Mouse (Mus musculus): ENCODE measurements around the gene Klf15.

The Klf15 gene

GRCm38 (mm10) chr6:90491956-90492744 is 29.8 kb downstream of the Klf15 start:
- no peak for DNase-seq (ENCODE audit: low spot score in 2 of 2)

- no peak for DNase-seq (ENCODE audit: low spot score in 2 of 2)
Measured at GRCm38 (mm10) chr6:90494155-90494554, 31.8 kb downstream of the Klf15 start.

DNA sequence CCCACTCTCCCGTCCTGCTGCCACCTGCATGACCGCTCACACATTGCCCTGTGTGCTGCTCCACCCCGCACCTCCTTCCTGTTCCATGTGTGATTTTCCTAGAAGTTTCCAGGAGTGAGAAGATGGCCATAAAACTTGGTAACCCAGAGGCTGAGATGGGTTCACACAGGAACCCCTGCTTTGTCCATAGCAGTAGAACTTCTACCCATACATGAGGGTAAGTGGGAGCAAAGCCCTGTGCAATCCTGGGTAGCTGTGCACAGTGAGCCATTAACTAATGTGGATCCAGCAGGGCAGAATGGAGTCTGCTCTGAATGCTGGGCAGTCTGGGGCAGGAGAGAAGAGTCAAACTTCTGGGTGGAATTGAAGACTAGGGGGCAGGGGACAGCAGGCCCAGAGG is 32.2 kb downstream of the Klf15 start:
- DNase-seq (ENCODE audit: low spot score in 2 of 2) = no peak

DNA sequence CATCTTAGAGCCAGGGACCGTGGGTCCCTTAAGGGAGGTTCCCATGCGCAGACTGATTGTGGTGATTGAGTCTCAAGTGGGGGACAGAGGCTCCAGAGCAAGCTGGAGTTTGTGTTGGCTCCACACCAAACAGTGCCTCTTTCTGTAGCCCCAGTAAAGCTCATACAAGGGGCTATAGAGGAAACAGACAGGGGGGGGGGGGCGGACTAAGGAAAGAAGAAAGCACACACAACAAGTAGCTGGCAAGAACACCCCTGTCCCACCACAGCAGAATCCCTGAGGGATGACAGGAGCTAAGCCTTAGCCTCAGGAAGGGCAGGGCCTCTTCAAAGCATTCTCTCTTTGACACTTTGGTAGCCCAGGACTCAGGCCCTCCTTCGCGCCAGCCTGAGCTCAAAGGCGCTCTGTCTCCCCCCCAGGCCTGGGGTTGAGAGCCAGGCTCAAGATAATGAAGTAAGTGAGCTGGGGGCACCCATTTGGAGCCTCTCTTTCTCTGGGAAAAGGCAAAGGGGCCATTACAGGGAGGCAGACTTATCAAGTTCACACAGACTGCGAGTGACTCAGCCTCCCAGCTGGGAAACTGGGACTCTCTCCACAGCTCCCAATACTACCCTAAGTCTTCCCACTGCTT is 33.0 kb downstream of the Klf15 start:
- DNase-seq (ENCODE audit: low spot score in 2 of 2) = peak in 1 of 2 experiments; percentile 32

DNA sequence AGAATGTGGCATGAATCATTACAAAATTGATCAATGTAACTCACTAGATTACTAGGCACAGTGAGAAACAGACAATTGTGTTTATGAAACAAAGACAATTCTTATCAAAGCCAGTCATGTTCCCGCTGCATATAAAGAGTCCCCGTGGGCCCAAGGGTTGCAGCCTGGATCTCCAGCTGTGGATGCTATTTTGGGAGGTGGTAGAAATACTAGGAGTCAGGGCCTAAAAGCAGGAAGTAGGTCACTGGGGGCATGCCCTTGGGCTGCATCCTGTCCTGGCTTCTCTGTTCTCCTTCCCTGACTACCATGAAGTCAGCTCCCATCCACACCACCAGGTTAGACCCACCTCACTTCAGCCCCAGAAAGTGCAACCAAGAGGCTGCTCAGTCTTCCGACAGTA is 33.8 kb downstream of the Klf15 start:
- DNase-seq (ENCODE audit: low spot score in 2 of 2) = no peak

DNA sequence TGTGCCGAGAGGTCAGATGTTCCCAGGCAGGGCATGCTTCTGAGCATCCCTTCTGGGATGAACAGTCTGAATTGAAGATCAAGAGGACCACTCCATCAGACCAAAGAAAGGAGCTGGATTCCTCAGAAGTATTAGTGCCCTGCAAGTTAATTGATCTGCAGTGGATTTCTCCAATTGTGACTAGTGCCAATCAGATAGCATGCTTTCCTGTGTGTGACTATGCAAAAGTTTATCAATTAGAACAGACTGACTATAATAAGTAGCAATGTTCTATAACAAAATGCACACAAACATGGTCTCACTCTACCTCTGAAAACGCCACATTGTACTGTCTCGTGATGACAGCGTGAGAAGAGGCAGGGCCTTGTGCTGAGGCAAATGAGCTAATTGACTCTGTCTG is 37.1 kb downstream of the Klf15 start:
- no peak for DNase-seq (ENCODE audit: low spot score in 2 of 2)

GRCm38 (mm10) chr6:90501222-90501940 is 39.0 kb downstream of the Klf15 start:
- DNase-seq (ENCODE audit: low spot score in 2 of 2) = no peak

DNA sequence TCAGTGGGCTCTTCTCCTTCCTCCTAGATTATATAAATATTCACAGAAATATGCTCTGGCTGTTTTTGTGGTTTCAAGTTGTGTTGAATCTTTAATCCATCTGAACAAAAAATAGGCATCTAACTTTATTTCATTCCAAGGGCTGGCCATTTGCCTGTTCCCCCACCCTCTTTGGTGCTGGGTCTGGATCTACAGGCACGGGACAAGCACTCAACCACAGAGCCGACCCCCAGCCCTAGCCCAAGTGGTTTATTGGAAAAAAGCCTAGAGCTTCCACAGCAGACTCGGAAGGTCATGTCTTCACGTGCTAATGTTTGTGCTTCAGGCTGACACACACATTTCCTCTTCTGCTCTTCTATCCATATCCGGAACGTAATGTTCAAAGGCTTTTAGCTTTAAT is 43.5 kb downstream of the Klf15 start:
- DNase-seq (ENCODE audit: low spot score in 2 of 2) = no peak

- peak; percentile 55 to 82 for DNase-seq (ENCODE audit: low spot score in 2 of 2)
Measured at GRCm38 (mm10) chr6:90506673-90507311, 44.4 kb downstream of the Klf15 start.

DNA sequence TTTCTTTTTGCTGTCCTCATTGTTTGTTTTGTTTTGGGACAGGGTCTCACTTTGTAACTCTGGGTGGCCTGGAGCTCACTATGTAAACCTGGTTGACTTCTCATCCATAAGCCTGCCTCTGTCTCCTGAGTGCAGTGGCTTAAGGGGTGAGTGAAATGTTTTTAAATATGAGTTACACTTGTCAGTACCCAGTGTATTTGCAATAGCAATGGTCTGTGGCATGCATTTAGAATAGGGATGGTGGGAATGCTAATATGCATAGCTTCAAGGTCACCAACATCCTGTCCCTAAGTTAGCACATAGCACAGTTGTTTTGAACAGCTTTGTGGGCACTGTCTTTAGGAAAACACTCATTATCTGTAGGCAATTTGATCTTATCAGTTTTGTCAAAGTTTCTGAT is 45.1 kb downstream of the Klf15 start:
- DNase-seq (ENCODE audit: low spot score in 2 of 2) = no peak

- no peak for DNase-seq (ENCODE audit: low spot score in 2 of 2)
Measured at GRCm38 (mm10) chr6:90508197-90508624, 45.8 kb downstream of the Klf15 start.

GRCm38 (mm10) chr6:90509085-90509484 is 46.7 kb downstream of the Klf15 start:
- no peak for DNase-seq (ENCODE audit: low spot score in 2 of 2)

DNA sequence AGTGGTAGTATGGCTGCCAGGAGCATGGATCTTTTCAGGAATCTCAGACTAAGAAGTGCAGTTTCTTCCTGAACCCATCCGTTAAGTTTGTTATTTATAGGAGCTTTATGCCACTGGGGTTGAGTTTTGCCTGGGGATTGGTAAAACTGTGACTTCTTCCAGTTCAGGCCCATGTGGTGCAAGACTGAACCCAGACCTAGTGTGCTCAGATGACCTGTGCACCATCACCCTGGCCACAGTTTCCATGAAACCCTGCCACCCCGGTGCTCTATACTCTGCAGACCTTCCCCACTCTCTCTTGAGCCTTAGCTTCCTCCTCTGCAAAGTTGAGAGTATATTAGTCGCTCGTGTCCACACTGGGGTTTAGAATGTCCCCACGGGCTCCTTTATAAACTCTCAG is 50.0 kb downstream of the Klf15 start:
- no peak for DNase-seq (ENCODE audit: low spot score in 2 of 2)

DNA sequence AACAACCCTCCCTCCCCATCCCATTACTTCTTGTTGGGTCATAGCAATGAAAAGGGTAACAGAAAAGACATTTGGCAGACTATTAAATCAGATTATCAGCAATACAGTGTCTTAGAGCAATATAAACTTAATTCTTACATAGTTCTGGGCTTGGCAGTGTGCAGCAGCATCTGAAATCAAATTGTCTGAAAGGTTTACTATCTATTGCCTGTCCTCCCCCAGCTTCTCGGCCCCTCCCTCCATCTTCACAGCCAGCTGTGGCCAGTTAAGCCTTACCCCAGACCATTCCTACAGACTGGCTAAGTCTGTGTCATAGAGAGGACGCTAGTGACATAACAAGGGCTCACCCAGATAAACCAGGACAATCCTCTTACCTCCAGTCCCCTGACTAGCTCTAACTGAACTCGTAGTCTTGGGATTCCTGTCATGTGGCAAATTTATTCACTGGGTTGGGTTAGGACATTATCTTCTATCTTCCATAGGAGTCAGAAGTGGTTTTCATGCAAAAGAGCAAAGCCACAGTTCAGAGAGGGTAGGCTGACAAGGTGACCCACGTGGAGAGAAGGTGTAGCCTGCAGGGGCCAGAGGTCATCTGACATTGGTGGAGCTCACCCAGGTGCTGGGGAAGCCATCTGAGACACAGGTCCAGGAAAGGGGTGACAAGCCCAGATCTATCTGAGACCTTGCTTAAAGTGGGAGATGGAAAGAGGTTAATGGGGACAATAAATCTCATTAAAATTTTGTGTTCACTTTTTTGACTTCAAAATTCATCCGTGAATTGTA is 50.9 kb downstream of the Klf15 start:
- DNase-seq (ENCODE audit: low spot score in 2 of 2) = no peak

- no peak for DNase-seq (ENCODE audit: low spot score in 2 of 2)
Measured at GRCm38 (mm10) chr6:90514369-90514768, 52.0 kb downstream of the Klf15 start.

GRCm38 (mm10) chr6:90514883-90515405 is 52.6 kb downstream of the Klf15 start:
- DNase-seq (ENCODE audit: low spot score in 2 of 2) = peak; percentile 80 to 92

DNA sequence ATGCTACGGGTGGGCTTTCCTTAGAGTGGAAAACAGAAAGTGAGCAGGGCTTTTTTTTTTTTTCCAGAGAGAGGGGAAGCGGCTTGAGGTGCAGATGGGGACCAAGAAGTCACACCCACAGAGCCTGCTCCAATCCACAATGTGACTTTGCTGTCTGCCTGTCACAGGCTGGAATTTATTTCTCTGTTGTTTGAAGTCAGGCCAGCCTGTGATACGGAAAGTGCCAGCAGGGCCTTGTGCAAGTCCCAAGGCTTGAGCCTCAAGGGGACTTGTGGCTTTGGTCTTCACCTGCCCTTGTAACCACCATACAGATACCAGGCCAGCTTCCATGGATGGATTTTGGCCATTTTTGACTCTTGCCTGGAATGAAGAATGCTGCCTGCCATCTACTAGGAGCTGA is 56.5 kb downstream of the Klf15 start:
- no peak for DNase-seq (ENCODE audit: low spot score in 2 of 2)

DNA sequence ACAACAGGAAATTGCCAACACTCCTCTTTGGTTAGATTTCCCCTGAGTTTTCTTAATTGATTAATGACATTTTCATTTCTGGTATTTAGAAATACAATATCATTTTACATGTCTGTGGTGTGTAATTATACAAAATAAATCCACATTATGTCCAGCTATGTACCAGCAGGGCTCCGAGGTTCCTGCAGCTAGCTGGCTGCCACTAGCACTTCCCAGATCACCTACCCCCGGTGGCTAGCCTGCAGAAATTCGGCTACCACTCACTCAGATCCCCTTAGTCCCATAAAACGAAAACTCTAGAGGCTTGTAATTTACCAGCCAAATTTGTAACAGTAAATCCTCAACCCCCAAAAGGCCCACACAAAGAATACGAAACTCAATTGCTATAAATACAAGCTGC is 57.0 kb downstream of the Klf15 start:
- DNase-seq (ENCODE audit: low spot score in 2 of 2) = no peak

Data from cerebellum, postnatal 4 days (tissue).